Mouse (Mus musculus) Muller cell, postnatal 12 days (primary cell): ENCODE results near the gene Serpina1f.
A peak's percentile ranks its signal among the peaks of the same experiment; 100 is the strongest.
"Not testable (repeated sequence)": the region's sequence is repeated elsewhere in the genome, so short reads cannot be mapped to it uniquely, and the experiment has no call there.

Source experiments
- DNase-seq: peaks from one replicate; pipeline ENCODE4 v3.0.0-alpha.2; 2015; ENCODE audit errors: inconsistent ontology term

Gene Serpina1f

DNA sequence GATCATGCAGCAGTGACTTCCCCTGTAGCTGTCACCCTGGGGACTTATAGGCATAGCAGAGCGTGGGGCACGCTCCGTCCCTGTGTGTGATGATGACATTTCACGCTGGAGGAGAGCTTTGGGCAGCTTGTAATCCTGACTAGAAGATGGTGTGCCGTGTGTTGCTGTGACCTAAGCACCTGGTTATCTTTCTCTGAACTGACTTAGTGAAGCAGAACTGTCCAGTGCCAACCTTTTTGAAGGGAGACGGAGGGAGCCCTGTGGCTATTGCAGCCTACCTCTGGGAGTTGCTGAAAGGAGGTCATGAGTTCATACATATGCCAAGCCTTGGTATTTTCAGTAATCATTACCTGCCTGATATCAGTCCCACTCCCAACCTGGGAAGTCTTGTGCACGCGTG, at the start of gene Serpina1f:
Gene Serpina1f, minus strand, starts transcription at position 101 of the 400 bp plus-strand sequence.
- no peak for DNase-seq

DNA sequence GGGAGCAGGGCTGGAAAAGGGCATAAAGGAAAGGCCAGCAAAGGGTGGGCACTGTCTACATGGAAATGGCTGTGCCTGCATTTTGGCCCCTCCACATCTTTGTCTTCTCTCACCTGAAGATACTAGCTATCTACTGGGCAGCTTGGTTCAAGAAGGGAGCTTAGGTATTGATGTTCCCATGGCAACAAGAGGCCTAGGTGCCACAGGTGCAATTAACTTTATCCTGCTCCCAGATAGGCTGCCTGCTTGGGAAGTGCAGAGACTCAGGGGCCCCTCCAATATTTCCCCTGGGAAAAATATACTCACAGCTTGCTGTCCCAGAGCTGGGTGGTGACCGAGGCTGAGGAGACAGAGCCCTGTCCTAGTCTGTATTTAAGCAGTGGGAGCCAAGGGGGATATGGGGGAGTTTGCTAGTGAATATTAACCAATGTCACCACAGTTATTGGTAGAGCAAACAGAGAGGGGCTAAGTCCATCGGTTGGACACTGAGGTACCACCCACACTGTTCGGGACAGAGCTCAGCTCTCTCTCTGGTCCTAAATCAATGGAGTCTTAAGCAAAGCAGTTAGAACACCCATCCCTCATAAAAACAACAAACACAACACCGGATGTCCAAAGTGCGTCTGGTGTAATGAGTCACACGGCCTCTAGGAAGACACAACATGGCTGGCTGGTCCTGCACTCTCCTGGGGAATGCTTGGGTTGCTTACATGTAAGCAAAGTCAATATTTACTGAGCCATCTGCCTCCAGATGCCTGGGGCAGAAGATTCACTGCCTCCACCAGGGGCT, 42.7 kb upstream of the Serpina1f start:
- DNase-seq, result not testable (repeated sequence)

DNA sequence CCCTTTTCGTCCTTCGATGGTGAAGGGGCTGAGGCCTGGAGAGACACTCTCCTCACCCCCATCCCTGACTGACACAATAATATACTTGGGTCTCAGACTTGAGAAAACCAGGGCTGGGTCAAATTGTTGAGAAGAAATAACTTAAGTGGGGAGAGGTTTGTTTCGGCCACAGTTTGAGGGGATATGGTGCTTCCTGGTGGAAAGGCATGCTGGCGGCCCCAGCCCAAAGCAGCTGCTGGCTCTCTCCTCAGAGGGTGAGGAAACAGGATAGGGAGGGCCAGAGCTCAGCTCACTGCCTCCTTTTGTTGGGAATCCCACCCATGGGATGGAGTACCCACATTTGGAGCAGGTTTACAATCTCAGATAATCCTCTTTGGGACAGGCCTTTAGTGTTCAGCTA, 40.2 kb upstream of the Serpina1f start:
- DNase-seq, result not testable (repeated sequence)

DNA sequence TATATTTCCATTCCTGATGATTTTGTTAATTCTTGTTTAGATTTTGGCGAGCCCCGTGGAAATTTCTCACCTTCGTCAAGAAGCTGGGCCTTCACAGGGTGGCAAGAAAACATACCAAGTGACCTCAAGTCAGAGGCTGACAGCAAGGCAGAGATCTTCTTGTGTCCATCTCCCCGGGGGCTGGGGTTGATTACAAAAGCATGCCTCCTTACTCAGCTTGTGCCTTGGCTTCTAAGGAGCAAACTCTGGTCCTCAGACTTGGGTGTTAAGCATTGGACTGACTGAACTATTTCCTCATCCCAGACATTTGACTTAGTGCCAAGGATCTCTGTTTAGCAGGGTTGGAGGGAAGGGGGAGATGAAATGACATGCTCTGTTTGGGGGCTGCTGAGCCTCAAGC, 39.8 kb upstream of the Serpina1f start:
- DNase-seq, result not testable (repeated sequence)

DNA sequence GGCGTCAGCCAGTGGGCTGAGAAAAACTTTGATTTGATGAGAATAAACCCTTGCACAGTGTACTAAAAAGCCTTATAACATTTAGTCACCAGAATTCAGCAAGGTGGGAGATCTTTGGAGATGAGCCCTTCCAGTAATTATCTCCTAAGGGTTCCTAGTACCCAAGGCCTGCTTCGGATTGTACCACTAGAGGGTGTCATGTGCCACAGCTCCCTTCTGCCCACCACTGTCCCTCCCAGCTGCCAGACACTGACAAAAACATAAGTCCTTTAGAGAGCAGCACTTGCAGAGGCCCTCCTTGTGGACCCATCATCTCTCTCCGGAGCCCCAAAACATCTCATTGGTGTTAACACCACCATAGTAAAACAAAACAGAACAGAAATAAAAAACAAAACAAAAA, 16.2 kb upstream of the Serpina1f start:
- DNase-seq, result no peak

DNA sequence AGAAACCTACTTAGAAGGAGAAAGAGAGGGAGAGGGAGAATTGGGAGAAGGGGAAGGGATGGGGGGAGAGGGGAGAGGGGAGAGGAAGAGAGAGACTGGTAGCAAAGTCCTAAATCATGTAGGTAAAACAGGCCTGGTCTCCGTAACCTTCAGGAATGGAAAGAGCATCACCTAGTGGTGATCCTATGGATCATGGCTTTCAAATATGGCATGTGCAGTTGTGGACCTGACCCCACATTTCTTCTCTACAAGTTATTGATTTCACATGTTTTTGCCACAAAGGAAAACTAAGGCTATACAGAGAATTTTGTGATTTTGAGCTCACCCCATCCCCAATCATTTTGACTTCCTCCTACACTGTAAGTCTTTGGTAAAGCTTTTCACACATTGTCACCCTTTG, 15.1 kb upstream of the Serpina1f start:
- no peak for DNase-seq

DNA sequence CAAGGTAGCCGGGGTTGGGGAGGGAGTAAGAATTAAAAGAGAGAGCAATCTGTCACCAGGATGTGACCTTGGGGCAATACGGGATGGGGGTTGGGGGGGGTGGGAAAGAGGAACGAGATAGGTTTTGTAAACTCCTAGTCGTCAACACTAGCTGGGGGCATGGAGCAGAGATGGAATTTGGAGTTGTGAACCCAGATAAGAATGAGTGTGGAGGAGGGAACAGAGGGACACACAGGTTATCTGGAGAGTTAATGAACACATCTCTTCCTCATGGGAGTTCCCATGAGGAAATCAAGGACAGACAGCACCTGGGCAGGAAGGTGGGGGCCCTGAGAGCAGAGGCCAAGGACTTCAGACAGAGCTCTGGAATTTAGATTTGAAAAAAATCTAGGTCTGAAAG, 10.8 kb upstream of the Serpina1f start:
- no peak for DNase-seq

DNA sequence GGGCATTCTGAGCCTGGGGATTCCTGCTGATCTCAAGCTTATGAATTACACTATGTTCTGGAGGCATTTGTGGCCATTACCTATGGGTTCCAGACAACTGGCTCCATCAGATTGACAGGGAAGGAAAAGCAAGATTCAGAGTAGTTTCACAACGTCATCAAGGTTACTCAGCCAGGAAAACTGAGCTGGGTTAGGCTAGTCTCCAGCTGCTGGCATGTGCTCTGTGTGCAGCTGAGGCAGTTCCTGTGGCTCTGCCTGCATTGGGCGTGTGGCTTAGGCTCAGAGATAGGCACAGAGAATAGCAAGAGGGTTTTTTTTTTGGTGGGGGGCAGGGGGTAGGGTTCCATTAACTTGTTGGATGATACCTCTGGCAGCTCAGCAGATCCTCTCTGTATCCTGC, 10.2 kb upstream of the Serpina1f start:
- no peak for DNase-seq

DNA sequence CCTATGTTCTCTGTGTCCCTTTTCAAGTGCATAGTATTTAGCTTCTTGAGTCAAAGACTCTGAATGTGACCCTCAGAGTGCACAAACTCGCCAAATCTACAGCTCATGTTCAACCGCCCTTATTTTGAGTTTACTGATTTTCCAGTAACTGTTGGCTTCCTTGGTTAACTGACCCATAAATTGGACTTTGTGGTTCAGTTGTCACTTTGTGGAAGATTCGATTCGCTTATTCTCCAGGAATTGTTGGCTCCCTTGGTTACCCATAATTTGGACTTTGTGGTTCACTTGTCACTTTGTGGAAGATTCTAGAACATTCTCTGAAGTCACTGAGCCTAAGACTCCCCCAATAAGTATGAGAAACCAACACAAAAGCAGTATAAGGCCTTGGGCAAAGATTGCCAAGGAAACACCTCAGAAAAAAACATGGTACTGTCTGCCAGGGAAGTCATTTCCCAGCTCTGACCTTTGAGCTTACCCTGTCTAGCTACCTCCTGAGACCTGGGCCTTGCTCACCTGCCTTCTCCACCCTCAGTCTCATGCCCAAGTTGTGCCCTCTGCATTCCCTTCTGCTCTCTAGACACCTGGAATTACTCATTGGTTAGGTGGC, 4.9 kb upstream of the Serpina1f start:
- DNase-seq, result peak; percentile 43

DNA sequence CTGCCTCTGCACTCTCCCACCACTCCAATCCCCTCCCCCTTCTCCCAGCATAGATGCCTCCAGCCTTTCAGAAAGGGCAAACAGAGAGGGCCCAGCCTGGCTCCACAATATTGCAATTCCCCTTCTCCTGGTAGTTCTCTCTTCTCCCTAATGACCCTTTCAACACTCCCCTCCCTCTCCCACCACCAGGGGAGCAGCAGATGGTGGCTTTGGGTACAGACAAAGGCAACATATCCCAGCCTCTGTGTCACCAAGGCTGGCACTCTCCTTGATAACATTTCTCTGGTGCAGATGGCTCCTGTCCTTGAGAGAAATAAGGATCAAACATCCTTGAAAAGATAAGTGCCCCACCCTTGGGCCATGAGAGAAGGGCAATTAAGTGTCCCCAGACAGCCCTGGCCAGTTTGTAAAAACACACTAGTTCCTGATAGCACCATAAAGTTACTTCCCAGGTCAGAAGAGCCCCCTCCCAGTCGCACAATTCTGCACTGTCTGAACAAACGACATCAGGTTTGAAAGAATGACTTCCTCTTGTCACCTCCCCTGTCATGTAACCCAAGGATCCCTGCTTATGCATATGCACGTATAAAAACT, 7.0 kb downstream of the Serpina1f start:
- no peak for DNase-seq

DNA sequence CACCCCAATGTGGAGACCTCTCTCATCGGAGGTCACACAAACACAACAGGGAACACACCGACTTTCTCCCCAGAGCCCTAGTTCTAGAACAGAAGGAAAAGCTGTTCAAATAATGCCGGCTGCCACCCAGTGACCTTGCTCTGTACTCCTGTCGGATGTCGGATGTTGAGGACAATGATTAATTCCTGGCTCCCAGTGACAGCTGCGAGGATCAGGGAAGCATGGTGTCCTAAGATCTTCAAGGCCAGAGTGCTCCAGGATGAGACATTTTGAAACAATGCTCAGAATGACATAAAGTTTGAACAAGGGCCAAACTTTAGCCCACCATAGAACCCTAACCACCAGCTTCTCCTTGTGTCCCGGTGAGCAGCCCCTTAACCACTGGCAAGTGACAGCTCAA, 8.3 kb downstream of the Serpina1f start:
- DNase-seq, result no peak

DNA sequence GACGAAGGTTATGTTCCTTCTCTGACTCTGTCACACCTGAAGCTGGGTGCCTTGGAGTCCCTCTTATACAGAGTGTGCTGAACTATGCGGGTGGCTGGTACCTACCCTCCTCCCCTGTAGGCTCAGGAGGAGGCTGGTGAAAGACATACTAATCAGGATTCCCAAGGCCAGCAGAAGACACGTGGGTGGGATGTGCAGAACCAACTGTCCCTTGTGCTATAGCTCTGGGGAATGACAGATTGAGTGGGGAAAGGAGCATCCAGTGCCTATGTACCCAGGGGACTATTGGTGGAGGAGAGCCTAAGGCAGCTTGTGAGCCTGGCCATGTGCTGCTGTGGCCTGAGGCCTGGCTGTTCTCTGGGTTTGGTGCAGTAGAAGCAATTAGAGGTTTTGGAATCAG, 9.3 kb downstream of the Serpina1f start:
- no peak for DNase-seq

DNA sequence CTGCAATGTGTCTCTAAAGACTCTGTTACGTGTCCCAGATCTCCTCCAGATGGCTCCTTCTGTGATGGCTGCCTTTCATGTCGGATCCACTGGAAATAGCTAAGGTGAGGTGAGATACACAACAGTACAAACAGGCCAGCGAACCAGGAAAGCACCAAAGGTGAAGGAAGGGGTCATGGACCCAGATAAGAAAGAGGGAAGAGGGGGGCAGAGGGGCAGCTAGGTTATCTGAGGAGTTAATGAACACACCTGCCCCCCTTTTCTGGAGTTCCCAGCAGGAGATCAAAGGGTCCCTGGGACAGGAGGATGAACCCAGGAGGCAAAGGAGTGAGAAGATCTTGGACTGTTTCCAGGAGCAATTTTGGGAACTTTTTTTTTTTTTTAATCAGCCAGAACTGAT, 9.9 kb downstream of the Serpina1f start:
- no peak for DNase-seq

DNA sequence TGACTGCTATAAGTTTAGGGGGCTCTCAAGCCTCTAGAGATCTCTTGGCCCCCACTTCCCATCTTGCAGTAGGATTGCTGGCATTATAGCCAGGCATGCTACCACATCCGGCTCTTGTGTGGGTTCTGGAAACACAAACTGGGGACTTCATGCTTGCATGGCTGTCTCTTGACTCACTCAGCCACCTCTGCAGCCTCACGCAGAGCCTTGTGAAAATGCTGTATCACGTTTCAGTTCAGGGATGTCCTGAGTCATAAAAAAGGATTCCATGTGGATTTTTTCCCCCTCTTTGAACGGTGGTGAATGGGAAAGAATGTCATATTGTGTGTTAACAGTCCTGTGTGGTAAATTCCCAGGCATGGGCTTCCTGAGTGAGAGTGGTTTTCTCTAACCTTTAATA, 11.6 kb downstream of the Serpina1f start:
- DNase-seq, result peak; percentile 52

DNA sequence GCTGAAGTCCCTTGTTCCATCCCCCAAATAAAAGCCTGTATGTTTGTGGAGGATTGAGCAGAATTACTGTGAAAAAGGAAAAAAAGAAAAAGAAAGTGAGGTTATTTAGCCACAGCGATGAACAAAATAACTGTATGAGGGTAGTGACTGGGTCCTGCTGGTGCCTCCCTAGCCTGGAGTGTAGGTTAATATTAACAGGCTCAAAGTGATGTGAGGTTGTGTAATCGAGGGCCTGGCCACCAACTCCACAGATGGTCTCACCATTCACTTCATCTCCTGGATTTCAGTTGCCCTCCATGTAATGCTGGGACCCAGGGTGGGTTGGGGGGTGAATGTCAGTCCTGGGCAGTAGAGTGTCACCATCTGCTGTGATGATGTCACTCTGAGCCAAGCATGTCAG, 13.6 kb downstream of the Serpina1f start:
- no peak for DNase-seq

DNA sequence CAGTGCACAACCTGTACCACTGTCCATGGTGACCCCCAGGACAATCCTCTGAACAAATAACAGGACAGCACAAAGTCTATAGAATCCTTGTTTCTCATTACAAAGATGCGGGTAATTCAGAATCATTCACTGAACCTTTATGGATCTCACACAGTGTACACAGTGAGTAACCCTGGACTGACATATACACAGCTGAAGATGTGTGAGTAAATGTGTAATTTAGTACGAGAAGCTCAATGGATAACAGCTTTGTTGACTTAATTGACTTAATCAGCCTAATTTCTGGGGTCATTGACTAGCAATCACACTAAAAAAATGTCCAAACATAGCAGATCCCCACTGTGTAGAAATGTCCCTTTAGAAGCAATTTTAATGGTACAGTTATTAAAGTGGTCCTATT, 14.2 kb downstream of the Serpina1f start:
- no peak for DNase-seq

DNA sequence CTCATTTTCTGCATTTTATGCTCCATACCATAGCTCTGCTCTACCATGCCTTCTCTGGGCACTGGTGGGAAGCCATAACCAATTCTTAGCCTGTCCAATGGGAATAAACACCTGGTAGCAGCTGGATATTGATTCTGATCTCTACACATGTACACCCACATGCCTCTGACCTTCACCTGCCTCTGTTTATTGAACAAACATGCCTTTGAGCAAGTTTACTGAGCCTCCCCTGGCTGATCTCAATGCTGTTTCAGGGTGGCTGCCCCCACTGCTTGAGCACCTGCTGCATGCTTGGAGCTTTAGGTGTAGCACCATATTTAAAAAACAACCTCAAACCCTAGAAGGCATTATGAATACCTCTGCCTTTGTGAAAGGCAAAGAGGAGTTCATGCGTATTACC, 15.5 kb downstream of the Serpina1f start:
- not testable (repeated sequence) for DNase-seq

DNA sequence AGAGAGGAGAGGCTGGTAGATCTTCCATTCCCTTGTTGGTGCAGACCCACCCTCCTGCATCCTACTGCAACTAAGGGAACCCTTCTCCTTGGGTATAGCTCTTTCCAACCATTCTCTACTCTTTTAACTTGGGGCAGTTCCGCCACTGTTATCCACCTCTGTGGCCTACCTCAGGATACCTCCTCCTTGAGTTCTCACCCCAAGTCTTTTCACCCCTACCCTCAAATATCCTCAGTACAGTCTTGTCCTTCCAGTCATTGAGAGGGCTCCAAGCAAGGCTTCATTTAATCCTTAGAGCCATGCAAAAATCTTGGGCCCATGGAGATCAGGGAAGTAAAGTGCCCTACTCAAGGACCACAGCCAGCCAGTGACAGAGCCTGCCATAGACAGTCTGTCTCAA, 19.3 kb downstream of the Serpina1f start, which contains the start of gene Serpina16:
Gene Serpina16, minus strand, starts transcription at position 101 of the 400 bp plus-strand sequence.
- no peak for DNase-seq

DNA sequence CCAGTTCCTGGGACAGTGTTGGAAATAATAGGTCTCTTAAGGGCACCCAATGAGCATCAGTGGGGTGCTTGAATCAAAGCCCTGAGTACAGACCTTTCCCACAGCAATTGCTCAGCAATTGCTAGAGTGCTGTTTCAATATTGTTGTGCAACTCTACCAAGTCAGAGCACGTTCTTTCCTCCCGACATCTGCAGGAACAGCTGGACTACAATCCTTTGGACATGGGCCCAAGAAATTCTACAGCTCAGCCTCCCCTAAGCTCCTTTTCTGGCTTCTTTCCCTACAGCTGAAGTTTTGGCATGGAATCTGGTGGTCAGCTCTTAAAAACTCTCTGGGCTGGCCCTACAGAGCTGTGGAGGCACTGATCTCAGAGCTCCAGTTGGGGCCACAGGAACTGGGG, 22.1 kb downstream of the Serpina1f start:
- no peak for DNase-seq

DNA sequence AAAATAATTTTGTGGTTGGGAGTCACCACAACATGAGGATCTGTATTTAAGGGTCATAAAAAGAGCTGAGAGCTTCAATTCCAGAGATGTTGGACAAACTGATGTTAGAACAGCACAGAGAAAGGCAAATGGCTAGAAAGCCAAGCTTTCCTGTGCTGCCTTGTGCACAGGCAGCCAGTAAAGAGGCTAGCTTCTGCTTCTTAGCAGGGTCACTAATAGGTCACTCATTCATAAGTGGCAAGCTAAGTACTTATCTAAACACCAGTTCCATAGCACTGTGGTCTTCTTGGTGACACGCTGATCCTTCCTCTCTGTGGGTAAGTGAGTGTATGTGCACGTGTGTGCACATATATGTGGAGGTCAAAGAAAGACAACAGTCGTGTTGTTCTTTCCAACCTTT, 23.8 kb downstream of the Serpina1f start:
- no peak for DNase-seq

DNA sequence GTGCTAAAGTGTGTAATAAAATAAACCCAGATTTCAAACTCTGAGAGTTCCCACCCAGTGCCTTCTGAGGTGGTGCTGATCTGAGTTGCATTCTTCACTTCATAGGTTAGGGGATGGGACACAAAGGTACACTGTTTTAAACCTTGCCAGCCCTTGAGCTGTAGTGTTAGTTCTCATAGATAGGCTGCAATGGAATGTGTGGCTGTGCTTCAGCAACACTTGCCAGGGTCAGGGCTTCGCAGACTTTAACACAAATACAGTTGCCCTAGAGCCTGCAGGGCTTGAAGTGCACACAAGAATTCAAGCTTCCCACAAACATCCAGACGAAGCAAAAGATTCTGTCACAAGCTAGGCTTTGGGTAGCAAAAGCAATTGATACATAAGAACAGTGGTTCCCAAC, 24.4 kb downstream of the Serpina1f start:
- DNase-seq, result no peak

DNA sequence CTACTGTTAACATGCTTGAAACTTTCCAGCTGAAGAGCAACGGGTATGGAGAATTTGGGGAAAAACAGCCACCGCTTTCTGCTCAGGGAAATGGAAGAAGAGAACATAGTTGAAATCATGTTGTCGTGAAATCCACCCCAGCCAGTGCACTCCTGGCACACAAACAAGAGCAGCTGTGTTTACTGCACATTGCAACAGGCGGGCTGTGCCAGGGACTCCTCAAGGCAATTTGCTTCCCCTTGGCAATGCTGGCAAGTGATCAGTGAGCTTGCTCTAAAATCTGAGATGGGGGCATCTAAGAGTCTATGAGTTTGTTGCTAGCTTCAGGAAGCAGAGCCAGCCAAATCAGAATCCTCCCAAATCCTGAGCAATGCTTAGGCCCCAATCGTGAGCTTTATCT, 25.0 kb downstream of the Serpina1f start:
- no peak for DNase-seq

DNA sequence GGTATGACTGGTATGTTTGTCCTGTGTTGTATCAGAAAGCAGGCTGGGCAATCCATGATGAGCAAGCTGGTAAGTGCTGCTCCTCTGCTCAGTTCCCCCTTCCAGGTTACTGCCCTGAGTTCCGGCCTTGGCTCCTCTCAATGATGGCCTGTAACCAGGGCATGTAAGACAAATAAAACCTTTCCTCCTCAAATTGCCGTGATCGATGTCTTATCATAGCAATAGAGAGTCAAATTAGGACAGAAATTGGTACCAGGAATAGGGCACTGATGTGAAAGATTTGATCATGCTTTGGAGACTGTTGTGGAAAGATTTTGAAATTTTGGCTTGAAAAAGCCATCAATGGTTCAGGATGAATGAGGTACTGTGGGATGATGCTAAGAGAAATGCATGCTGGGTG, 30.0 kb downstream of the Serpina1f start:
- DNase-seq, result no peak
